Mouse (Mus musculus): ENCODE results near the gene Ccdc180.

- TF ChIP-seq GATA1 (IDR thresholded peaks at IDR 0.05; ENCODE audit: borderline replicate concordance, low read length) (no peak), FLI1 (IDR thresholded peaks at IDR 0.05; ENCODE audit: low read length) (no peak)
Observed at GRCm38 (mm10) chr4:45972951-45973350, 82.8 kb downstream of the Ccdc180 start.
